Mouse (Mus musculus): ENCODE data around the gene Tspan5. TPM values are rescaled to one million over a fixed set of nuclear protein-coding genes. Genes with fewer than 3 reads are reported as not detected.

The Tspan5 gene
- polyA plus RNA-seq, 1 experiment from 2014 or later: 21.9 TPM

GRCm38 (mm10) chr3:138809509-138809908 lies 67.5 kb downstream of the Tspan5 start:
- TF ChIP-seq CTCF (IDR thresholded peaks at IDR 0.05; ENCODE audit: low read depth) (no peak), EP300 (optimal IDR thresholded peaks at IDR 0.05) (no peak)
- H3K4me1 ChIP-seq (replicated peaks; ENCODE audit: control insufficient read depth, insufficient read depth): peaks cover 3% of the 10 kb centered on the region; the same call in 1 of the 2 replicates
- H3K4me3 ChIP-seq (ENCODE audit: low read depth, low read length): no peak overlapping the region
- no peak overlapping the region for H3K27ac ChIP-seq (replicated peaks)
- peak; percentile 31 for DNase-seq (ENCODE audit: low spot score)
- H3K9me3 ChIP-seq (ENCODE audit: control insufficient read depth, low read length): no peaks in the 10 kb centered on the region
- peak; percentile 66; the same call in 1 of the 2 replicates for ATAC-seq (ENCODE audit: low FRiP score, low TSS enrichment)
- H3K27me3 ChIP-seq (ENCODE audit: control insufficient read depth, insufficient read depth, low read length): no peaks in the 10 kb centered on the region
- 76% methylated on average over 8 of the region's 8 CpGs for WGBS
- no peak overlapping the region for H3K9ac ChIP-seq (ENCODE audit: low read length)
- no peaks in the 10 kb centered on the region for H3K36me3 ChIP-seq (ENCODE audit: control insufficient read depth, insufficient read depth, low read length)
- no peak overlapping the region; the same call in 1 of the 2 replicates for H3K4me2 ChIP-seq (replicated peaks; ENCODE audit: low read depth)

DNA sequence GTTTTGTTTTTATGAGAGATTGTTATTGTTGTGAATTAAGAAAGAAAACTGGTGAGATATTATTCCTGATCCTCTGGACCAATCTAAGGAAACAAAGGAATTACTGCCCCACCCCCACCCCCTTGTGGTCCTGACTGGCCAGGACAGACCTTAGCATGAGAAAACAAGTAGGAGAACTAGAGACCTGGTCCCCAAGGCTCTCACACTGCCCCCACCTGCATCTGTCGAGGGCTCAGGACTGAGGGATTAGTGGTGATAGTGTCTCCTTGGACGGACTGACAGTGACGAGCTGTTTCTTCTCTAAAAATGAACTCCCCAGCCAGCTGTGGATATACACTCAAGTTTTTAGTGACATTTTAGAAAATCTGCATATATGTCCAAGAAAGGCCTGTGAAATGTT lies 70.6 kb downstream of the Tspan5 start:
- Histone ChIP-seq H3K4me1 (replicated peaks; ENCODE audit: control insufficient read depth, insufficient read depth) (peaks cover 3% of the 10 kb centered on the region; the same call in 1 of the 2 replicates), H3K36me3 (ENCODE audit: control insufficient read depth, insufficient read depth, low read length) (no peaks in the 10 kb centered on the region), H3K27me3 (ENCODE audit: control insufficient read depth, insufficient read depth, low read length) (no peaks in the 10 kb centered on the region), H3K4me3 (ENCODE audit: low read depth, low read length) (no peak overlapping the region), H3K27ac (replicated peaks) (no peak overlapping the region), H3K9me3 (ENCODE audit: control insufficient read depth, low read length) (no peaks in the 10 kb centered on the region), H3K9ac (ENCODE audit: low read length) (no peak overlapping the region), H3K4me2 (replicated peaks; ENCODE audit: low read depth) (no peak overlapping the region)
- ATAC-seq (ENCODE audit: low FRiP score, low TSS enrichment) (no peak), DNase-seq (ENCODE audit: low spot score) (no peak)
- TF ChIP-seq CTCF (IDR thresholded peaks at IDR 0.05; ENCODE audit: low read depth) (no peak), EP300 (optimal IDR thresholded peaks at IDR 0.05) (no peak)
- WGBS: 58% methylated on average over 3 of the region's 3 CpGs

DNA sequence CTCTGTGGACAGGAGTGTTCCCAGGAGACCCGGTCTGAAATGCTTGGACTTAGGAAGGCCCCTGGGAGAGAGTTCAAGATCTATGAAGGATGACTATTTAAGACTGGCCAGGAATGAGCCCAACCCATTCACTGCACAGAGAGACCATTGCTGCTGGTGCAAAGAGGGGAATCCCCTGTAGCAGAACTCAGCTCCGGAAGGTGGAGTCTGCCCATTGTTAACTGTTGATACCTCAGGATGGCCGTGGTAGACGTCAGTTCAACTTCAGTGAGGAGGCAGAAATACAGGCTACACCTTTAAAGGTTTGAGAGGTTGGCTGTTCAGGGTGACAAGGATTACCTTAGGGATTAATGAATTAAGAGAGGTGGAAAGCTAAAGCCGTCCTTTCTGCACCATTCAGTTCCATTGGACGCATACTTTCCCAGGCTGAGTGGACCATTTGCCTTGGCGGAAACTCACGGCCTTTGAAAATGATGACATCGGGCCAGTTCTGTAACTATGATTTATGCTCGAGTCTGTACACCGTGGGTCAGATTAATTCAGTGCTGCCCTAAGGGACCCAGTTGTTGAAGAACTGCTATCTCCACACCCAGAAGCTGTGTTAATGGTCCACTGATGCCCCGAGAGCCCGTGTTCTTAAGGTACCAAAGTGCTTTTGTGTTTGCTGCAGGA lies 71.3 kb downstream of the Tspan5 start:
- no peaks in the 10 kb centered on the region for H3K36me3 ChIP-seq (ENCODE audit: control insufficient read depth, insufficient read depth, low read length)
- H3K9me3 ChIP-seq (ENCODE audit: control insufficient read depth, low read length): no peaks in the 10 kb centered on the region
- H3K4me3 ChIP-seq (ENCODE audit: low read depth, low read length): no peak overlapping the region
- H3K4me2 ChIP-seq (replicated peaks; ENCODE audit: low read depth): no peak overlapping the region
- peaks cover 3% of the 10 kb centered on the region; the same call in 1 of the 2 replicates for H3K4me1 ChIP-seq (replicated peaks; ENCODE audit: control insufficient read depth, insufficient read depth)
- no peaks in the 10 kb centered on the region for H3K27me3 ChIP-seq (ENCODE audit: control insufficient read depth, insufficient read depth, low read length)
- H3K27ac ChIP-seq (replicated peaks): no peak overlapping the region
- no peak overlapping the region for H3K9ac ChIP-seq (ENCODE audit: low read length)
- TF ChIP-seq EP300 (optimal IDR thresholded peaks at IDR 0.05) (no peak), CTCF (IDR thresholded peaks at IDR 0.05; ENCODE audit: low read depth) (no peak)
- no peak for ATAC-seq (ENCODE audit: low FRiP score, low TSS enrichment)
- WGBS: 65% methylated on average over 13 of the region's 13 CpGs
- no peak for DNase-seq (ENCODE audit: low spot score)

GRCm38 (mm10) chr3:138814457-138814856 lies 72.5 kb downstream of the Tspan5 start:
- TF ChIP-seq EP300 (optimal IDR thresholded peaks at IDR 0.05): no peak
- no peak for TF ChIP-seq CTCF (IDR thresholded peaks at IDR 0.05; ENCODE audit: low read depth)
- H3K36me3 ChIP-seq (ENCODE audit: control insufficient read depth, insufficient read depth, low read length): no peaks in the 10 kb centered on the region
- H3K27me3 ChIP-seq (ENCODE audit: control insufficient read depth, insufficient read depth, low read length): no peaks in the 10 kb centered on the region
- H3K4me1 ChIP-seq (replicated peaks; ENCODE audit: control insufficient read depth, insufficient read depth): peaks cover 3% of the 10 kb centered on the region; the same call in 1 of the 2 replicates
- ATAC-seq (ENCODE audit: low FRiP score, low TSS enrichment): no peak
- no peak overlapping the region for H3K4me2 ChIP-seq (replicated peaks; ENCODE audit: low read depth)
- H3K9me3 ChIP-seq (ENCODE audit: control insufficient read depth, low read length): no peaks in the 10 kb centered on the region
- 76% methylated on average over 5 of the region's 5 CpGs for WGBS
- no peak for DNase-seq (ENCODE audit: low spot score)
- H3K9ac ChIP-seq (ENCODE audit: low read length): no peak overlapping the region
- H3K27ac ChIP-seq (replicated peaks): no peak overlapping the region
- no peak overlapping the region for H3K4me3 ChIP-seq (ENCODE audit: low read depth, low read length)

DNA sequence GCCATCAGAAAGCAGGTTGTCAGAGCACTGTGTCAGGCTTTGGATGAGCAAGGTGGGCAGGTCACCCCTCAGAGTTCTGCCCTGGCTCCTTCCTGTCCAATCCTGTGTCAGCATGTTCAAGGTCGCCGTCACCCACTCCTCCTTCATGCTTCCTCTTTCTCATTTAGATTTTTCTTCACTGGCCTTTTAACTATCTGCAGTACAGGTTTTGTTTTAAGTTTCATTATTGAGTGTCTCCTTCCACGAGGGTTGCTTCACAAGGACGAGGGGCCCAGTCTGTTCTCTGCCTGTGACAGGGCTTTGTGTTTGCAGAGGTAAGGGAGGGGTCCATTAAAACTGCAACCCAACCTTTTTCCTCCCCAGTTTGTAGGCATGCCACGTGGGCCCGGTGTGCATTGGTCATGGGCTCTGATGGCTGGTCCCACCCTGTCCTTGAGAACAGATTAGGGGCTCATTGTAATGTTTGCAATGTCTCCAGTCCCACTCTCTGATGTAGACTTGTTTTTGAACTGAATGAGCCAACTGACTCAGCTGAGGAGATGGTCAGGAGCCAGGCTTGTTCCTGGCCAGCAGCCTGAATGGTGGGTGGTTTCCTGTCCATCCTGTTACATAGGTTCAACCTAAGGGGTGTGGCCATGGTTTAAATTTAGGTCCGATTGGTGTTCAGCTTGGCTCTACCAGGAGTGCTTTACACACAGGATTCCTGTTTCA lies 73.3 kb downstream of the Tspan5 start:
- peak overlapping the region; percentile 30; the same call in 1 of the 2 replicates for H3K27ac ChIP-seq (replicated peaks)
- no peaks in the 10 kb centered on the region for H3K27me3 ChIP-seq (ENCODE audit: control insufficient read depth, insufficient read depth, low read length)
- DNase-seq (ENCODE audit: low spot score) (no peak), ATAC-seq (ENCODE audit: low FRiP score, low TSS enrichment) (peak; percentile 42; the same call in 1 of the 2 replicates)
- no peak overlapping the region for H3K4me2 ChIP-seq (replicated peaks; ENCODE audit: low read depth)
- H3K9me3 ChIP-seq (ENCODE audit: control insufficient read depth, low read length): no peaks in the 10 kb centered on the region
- H3K4me1 ChIP-seq (replicated peaks; ENCODE audit: control insufficient read depth, insufficient read depth): peaks cover 3% of the 10 kb centered on the region; the same call in 1 of the 2 replicates
- WGBS: 58% methylated on average over 7 of the region's 7 CpGs
- no peak for TF ChIP-seq CTCF (IDR thresholded peaks at IDR 0.05; ENCODE audit: low read depth)
- TF ChIP-seq EP300 (optimal IDR thresholded peaks at IDR 0.05): no peak
- H3K36me3 ChIP-seq (ENCODE audit: control insufficient read depth, insufficient read depth, low read length): no peaks in the 10 kb centered on the region
- H3K4me3 ChIP-seq (ENCODE audit: low read depth, low read length): no peak overlapping the region
- no peak overlapping the region for H3K9ac ChIP-seq (ENCODE audit: low read length)
